Mouse (Mus musculus): ENCODE measurements around the gene Serpina3i.
"Not testable (repeated sequence)": the region's sequence is repeated elsewhere in the genome, so short reads cannot be mapped to it uniquely, and the experiment has no call there.

The Serpina3i gene

GRCm38 (mm10) chr12:104262863-104263262 is at the start of gene Serpina3i:
Gene Serpina3i (plus strand): TSS chr12:104263122.
- no peak for DNase-seq

GRCm38 (mm10) chr12:104213689-104214444 is 49.1 kb upstream of the Serpina3i start:
- DNase-seq, result no peak

- no peak for DNase-seq
Observed at GRCm38 (mm10) chr12:104214445-104214753, 48.5 kb upstream of the Serpina3i start, which contains the start of gene Serpina3f. Gene Serpina3f (plus strand): TSS chr12:104214544.

GRCm38 (mm10) chr12:104215249-104215648 is 47.7 kb upstream of the Serpina3i start:
- DNase-seq, result no peak

GRCm38 (mm10) chr12:104221616-104222015 is 41.3 kb upstream of the Serpina3i start:
- DNase-seq, result no peak

GRCm38 (mm10) chr12:104223690-104224089 is 39.2 kb upstream of the Serpina3i start:
- DNase-seq, result no peak

- no peak for DNase-seq
Observed at GRCm38 (mm10) chr12:104224598-104225300, 38.2 kb upstream of the Serpina3i start.

- no peak for DNase-seq
Observed at GRCm38 (mm10) chr12:104230762-104231161, 32.2 kb upstream of the Serpina3i start.

GRCm38 (mm10) chr12:104235915-104236314 is 27.0 kb upstream of the Serpina3i start, which contains the start of gene Serpina3g:
Gene Serpina3g (plus strand): TSS chr12:104236245.
- no peak for DNase-seq

- not testable (repeated sequence) for DNase-seq
Observed at GRCm38 (mm10) chr12:104238048-104238447, 24.9 kb upstream of the Serpina3i start.

GRCm38 (mm10) chr12:104243307-104243706 is 19.6 kb upstream of the Serpina3i start:
- DNase-seq, result no peak

- DNase-seq, result no peak
Observed at GRCm38 (mm10) chr12:104245092-104245491, 17.8 kb upstream of the Serpina3i start.

GRCm38 (mm10) chr12:104245595-104245994 is 17.3 kb upstream of the Serpina3i start:
- DNase-seq, result no peak

GRCm38 (mm10) chr12:104247553-104248002 is 15.3 kb upstream of the Serpina3i start:
- DNase-seq, result no peak

GRCm38 (mm10) chr12:104248231-104248630 is 14.7 kb upstream of the Serpina3i start:
- no peak for DNase-seq

GRCm38 (mm10) chr12:104261041-104261440 is 1.9 kb upstream of the Serpina3i start:
- DNase-seq, result no peak

GRCm38 (mm10) chr12:104266374-104266773 is 3.5 kb downstream of the Serpina3i start:
- no peak for DNase-seq

GRCm38 (mm10) chr12:104278216-104279055 is 15.5 kb downstream of the Serpina3i start:
- no peak for DNase-seq

- DNase-seq, result no peak
Observed at GRCm38 (mm10) chr12:104279056-104279435, 16.1 kb downstream of the Serpina3i start.

- no peak for DNase-seq
Observed at GRCm38 (mm10) chr12:104283380-104283779, 20.5 kb downstream of the Serpina3i start.

GRCm38 (mm10) chr12:104288336-104288735 is 25.4 kb downstream of the Serpina3i start:
- DNase-seq, result no peak

- no peak for DNase-seq
Observed at GRCm38 (mm10) chr12:104289872-104290271, 26.9 kb downstream of the Serpina3i start.

GRCm38 (mm10) chr12:104293963-104294362 is 31.0 kb downstream of the Serpina3i start:
- no peak for DNase-seq

Measured in kidney, adult 11 months (tissue).